Mouse (Mus musculus) brain, adult 2 months (tissue): ENCODE measurements at regions not wholly inside any gene's neighbourhood (a gene's known extent, or its start where the extent isn't known, plus 50 kb on each side); places are given as distances from the start of the nearest gene placed in this dataset.

Source experiments
- DNase-seq: peaks from one replicate; pipeline ENCODE4 v3.0.0; 2011; ENCODE audit warnings: low read depth, low spot score

DNA sequence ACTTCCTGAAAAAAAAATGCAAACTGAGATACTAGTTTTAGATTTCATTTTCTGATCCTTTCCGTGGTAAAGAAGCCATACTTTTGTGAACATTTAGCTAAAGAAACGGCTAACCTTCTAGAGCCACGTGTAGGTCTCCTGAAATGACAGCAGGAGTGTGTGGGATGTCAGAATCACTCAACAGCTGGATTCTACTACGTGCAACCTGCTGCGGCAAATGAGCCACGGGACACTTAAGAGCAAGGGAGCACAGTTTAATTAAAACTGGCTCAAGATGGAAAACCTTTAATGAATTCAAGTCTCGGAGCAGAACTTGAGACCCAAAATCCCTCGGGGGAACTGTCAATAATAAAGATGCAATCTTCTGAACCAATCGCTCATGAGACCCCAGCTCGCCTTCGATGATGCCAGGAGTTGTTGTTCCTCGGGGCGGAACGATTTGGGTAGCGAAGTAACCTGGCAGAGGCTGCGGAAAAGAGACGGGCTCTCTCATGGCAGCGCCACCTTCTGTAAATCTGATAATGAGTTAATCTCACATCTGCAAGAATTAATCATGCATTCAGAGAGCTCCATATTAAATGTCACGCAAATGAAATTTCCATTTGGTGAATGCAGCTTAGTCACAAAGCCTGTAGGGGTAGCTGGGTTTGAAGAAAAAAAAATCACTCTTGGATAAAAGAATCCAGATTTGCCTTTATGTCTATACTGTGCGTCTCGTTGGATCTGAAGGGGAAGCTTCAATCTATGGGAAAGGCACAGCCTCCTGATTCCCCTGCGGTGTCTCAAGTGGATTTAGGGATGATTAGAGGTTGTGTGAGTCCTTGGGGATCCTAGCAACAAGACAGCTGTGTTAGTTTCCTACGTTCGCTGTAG, 90.9 kb upstream of the Krr1 start:
- DNase-seq = peak; percentile 54

DNA sequence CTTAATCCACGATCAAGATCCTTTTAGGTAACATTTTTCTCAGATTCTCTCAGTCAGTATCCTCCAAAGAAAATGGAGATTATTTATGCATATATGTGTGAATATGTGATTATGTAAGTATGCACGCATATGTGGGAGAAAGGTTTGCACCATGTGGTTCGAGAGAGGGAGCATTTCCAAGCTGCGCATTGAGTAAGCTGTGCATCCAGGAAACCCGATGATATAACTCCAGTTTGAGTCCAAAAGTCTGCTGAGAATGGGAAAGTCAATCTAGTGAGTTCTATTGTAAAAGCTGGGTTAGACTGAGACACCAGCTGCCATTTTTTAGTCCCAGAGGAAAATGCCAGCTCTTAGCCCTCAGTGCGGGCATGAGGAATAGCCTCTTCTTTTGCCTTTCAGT, 89.9 kb upstream of the Krr1 start:
- DNase-seq = peak; percentile 77

DNA sequence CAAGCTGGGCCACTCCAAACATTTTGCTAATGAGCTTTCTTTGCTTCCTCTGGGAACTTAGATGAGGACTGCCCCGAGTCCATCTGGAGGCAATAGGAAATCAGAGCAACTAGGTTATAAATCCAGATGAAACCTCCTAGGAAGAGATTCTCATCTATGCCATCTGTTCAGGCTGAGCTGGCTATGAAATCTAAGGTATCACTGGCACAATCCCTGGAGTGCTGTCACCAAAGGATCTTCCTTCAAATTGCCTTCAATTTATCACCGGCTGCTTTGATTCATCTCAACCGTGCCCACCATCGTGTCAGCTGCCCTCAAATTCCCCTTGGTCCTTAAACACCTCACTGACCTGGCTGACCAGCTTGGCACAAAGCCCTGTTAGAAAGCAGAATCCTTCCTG, 87.8 kb upstream of the Krr1 start:
- DNase-seq = peak; percentile 76

DNA sequence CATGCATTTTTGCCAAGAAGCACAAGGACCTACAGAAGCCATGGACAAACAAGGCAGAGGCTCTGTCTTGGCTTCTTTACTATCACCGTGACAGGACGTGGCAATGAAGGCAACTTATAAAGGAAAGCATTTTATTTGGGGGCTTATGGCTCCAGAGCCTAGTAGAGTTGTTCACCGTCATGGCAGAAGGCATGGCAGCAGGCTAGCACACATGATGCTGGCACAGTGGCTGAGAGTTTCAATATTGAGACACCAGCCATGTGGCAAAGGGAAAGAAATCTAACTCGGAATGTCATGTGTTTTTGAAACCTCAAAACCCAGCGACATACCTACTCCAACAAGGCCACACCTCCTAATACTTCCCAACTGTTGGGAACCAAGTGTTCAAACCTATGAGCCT, 83.4 kb upstream of the Krr1 start:
- DNase-seq = no peak

DNA sequence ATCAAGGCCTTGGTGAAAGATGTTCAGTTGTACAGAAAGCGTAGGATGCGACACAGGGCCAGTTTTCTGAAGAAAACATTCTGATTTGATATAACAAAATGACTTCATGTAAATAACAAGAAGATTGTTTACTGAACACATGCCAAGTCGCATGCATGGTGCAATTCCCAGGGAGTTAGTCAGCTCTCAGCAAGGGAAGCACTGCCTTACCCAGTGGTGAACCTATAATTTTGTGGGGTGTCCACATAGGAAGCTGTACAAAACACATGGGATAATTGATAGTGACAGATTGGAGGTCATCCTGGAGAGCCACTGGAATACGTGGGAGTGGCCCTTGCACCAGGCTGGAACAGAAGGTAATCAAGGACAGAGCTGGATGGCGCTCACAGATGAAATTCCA, 79.0 kb upstream of the Krr1 start:
- no peak for DNase-seq

DNA sequence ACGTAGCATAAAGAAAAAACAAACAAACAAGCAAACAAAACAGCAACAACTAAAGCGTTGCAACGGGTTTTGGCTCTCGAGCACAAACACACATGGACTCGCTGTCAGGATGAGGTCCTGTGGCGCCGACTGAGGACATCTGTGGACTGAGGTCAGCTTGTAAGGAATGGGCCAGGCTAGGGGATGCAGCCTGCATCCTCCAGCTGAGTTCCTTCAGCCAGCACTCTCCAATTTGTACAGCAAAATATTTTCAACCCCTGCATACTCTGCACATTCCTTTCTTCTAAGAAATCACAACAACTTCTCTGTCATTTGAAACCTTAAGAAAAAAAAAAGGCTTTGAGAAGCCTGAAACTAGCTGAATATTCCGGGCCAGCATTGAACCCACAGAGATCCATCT, 78.5 kb upstream of the Krr1 start:
- no peak for DNase-seq

DNA sequence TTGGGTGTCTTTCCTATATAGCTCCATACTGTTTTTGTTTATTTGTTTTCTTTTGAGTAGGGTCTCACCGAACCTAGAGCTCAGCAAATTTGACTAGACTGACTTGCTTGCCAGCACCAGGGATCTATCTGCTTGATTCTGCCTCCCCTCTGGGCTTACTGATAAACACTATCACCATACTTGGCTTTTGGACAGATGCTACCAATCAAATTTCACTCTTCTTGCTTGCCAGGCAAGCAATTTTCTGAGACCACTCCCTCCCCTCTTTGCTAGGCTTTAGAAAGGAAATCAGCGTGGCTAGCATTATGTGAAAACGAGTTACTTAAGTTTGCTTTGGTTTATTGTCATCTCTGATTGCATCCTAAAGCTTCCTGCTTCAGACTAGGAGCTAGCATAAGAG, 75.1 kb upstream of the Krr1 start:
- DNase-seq = no peak

DNA sequence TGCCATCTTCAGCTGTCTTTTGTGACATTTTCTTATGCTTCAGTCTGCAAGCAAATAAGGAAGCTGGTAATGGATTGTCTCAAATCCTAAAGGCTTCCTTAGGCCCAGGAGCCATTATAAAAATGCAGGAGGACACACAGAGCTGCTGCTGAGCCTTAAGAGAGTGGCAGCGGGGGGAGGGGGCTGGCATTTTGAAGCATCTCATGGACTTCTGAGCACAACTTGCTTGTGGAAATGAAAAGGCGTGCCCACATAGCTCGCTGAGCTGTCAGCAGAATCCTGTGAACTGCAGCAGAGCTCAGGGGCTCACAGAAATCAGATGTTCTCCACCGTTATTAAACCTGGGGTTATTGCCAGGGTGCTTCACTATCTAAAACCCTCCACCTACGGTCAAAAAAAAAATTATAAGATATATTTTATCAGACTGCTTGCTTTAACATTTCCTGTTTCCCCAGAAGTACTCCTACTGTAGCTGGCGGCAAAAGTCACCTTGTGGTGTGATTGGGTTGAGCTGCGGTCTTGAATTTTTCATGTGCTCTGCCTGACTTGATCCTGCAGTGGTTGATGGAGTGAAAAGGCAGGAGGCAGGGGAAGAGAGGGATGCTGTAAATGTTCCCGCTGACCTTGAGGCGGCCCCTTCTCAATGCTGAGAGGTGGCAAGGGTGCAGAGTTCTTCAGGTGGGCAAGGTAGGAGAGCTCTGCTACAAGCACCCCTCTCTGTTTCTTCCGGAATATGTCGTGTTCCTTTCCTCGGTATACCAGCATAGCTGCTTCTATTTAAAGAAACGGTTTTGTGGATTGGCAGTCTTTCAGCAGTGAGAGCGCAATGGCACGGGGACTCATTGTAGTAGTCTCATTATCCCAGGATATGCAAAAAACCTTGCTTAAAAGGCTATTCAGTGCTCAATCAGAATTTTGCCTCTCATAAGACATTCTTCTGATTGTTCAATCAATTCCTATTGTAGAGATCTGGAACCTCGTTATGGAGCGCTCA, 71.4 kb upstream of the Krr1 start:
- peak; percentile 47 for DNase-seq

DNA sequence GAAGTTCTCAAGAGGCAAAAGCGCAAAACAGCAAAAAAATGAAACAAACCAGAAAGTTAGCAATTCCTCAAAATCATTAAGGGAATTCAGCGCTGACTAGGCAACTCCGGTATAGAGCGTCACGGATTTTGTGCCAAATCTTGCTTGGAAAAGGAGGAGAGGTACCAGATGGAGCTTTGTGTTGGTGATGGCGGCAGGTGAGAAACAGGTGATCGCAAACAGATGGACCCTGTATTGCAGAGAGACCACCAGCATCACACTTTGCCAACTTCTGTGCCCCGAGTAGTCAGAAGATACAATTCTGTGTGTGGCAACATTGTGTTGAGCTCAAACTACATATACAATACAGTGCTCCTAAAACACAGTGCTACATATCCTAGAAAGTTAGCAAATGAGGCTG, 68.5 kb upstream of the Krr1 start:
- DNase-seq = peak; percentile 24

DNA sequence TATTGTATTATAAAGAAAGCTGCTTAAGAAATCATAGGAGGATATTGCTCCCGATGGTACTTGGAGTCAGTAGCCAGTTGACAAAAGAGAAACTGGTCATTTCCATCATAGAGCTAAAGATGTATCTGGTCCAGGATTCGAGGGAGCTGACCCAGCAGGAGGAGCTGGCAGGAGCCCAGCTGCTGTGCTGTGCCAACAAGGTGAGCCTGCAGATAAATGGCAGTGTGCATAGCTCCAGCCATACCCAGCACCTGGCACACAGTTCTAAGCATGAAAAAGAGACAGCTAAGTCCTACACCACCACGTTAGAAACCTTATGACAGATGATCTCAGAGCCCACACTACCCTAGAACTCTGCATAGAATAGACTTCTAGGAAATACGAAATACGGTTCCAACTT, 64.6 kb upstream of the Krr1 start:
- peak; percentile 92 for DNase-seq

DNA sequence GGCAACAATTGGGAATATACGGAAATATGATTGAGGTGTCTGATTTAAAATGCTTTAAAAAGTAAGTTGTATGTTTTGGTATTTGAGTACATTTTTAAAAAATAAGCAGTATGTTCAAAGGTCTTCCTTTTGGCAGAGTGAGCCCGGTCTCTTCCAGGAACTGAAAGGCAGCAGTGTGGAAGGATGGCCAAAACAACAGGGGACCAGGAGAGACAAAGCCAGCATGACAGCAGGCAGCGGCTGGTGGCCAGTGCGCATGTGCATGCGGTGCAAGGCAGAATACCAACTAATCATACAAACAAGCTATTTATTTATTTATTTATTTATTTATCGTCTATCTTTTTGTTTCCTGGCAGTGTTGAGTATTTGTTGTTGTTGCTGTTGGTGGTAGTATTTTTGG, 59.9 kb upstream of the Krr1 start:
- DNase-seq = peak; percentile 86

DNA sequence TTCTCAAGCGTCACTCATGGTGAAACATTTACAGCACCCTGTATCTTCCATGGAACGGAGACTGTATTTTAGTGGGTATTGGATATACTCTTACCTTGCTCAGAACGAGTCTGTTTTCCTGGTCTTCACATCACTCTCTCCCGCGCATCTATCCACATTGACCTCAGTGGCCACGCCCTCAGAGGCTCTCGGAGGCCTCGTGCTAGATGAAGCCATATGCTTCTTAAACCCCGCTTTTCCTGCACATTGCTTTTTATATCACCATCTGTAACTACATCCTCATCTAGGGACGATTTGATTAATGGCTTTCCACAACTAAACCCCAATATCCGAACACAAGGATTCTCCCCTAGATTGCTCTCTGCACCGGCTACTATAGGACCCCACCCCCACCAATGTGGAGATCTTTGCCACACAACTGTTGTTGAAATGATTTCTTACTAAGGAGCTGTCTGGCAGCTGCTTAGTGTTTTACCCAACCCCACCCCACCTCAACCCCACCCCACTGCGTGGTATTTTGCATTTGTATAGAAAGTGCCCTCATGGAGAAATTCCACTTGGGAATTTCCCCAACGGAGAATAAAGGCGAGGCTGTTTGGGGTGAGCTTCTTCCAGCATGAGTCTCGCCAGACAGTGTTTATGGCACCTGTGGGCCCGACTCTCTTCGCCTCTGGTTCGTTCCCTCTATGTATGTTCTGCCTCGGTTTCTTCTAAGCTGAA, 59.2 kb upstream of the Krr1 start:
- peak; percentile 8 for DNase-seq

DNA sequence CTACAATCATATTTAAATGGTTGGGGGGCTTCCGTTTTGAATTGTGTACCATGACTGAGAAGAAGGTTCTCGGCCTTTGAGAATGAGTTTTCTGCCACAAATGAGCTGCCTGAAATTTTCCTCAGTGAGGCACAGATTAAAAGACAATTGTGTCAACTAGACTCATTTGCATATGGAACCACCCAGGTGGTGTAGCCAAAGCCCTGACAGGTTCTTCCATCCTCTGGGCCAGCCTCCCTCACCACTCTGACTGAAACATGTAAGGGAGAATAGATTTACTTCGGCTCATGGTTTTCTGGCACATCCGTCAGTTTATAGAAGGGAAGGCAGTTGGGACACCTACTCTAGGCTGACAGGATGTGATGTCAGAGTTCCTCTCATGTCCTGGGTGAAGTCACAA, 58.2 kb upstream of the Krr1 start:
- DNase-seq = no peak

DNA sequence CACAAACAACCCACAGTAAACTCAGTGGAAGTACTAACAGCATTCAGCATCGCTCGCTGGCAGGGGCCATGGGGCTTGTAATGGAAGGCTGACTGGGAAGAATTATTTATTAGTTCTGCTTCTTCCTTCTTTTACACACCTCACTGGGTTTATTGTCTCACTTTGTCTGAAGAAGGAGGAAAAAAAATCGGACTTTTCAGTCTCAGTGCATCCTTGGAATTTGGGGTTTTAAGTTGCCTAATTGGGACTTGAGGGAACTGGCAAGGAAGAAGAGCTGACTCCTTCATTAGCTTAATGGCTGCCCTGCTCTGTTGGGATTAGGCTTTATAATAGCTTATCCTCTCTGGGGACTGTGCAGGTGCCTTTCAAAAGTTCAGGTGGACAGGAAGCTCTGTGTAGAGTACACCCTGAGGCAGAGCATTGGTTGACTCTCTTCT, 54.4 kb upstream of the Krr1 start:
- no peak for DNase-seq

DNA sequence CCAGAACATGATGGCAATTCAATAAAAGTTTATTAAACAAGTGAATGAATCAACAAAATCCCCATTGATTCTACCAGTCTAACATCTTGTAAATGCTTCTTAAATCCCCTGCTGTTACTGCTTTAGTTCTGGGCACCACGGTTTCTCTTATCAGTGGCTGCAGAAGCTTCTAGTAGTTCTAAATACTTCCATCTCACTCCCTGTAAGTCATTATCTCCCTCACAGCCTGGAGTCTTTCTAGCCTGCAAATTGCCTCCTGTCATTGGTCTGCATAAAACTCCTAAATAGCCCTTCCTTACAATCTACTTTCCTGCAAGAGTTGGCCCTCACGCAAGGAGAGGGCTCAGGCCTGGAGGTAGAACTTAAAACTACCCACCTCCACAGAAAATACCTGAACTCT, 53.0 kb upstream of the Krr1 start:
- DNase-seq = no peak

DNA sequence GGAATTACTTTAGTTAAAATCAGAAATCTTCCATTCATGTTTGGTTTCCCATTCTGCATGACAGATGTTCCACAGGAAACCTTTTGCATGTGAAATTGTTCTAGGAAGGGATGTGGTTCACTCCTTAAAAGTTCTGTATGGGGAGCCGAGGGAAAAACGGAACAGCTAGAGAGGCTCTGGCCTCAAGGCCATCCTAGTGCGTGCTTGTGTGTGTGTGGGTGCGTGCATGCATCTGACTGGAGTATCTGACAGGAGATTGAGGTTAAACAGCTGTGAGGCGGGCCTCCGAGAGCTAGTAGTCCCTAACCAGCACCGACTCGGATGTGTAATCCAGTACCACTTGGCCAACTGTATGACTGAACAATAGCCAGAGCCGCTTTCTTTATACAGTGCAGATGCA, 51.0 kb upstream of the Krr1 start:
- no peak for DNase-seq
